Mouse (Mus musculus): ENCODE data around the gene Dbi. TPM values are rescaled to one million over a fixed set of nuclear protein-coding genes. Genes with fewer than 3 reads are reported as not detected.

The Dbi gene
- total and polyA plus RNA-seq, 3 experiments: 149 to 164 TPM; not detected in 1

GRCm38 (mm10) chr1:120145527-120146216 is 24.8 kb upstream of the Dbi start:
- H3K27ac ChIP-seq (ENCODE audit: control insufficient read depth, low read depth, low read length): no peak overlapping the region
- H3K9ac ChIP-seq (ENCODE audit: control insufficient read depth, low read depth, low read length, poor library complexity, severe bottlenecking): no peak overlapping the region

GRCm38 (mm10) chr1:120142551-120142950 is 21.7 kb upstream of the Dbi start:
- Histone ChIP-seq H3K4me1 (ENCODE audit: control insufficient read depth in 1 of 2, insufficient read depth in 2 of 2, low read length in 2 of 2) (no peaks in the 10 kb centered on the region), H3K27me3 (ENCODE audit: control insufficient read depth in 1 of 2, insufficient read depth in 2 of 2, low read length in 2 of 2) (no peaks in the 10 kb centered on the region), H3K79me2 (ENCODE audit: control insufficient read depth, insufficient read depth, low read length, poor library complexity) (no peaks in the 10 kb centered on the region), H3K27ac (ENCODE audit: control insufficient read depth, low read depth, low read length) (no peak overlapping the region), H3K9ac (ENCODE audit: control insufficient read depth, low read depth, low read length, poor library complexity, severe bottlenecking) (no peak overlapping the region), H3K9me3 (replicated peaks; ENCODE audit: insufficient read depth, low read length) (no peaks in the 10 kb centered on the region), H3K4me3 (ENCODE audit: control insufficient read depth in 1 of 2, insufficient read depth in 1 of 2, low read depth in 2 of 2, low read length in 2 of 2) (no peak overlapping the region), H3K36me3 (ENCODE audit: control insufficient read depth in 1 of 2, insufficient read depth in 2 of 2, low read length in 2 of 2) (no peaks in the 10 kb centered on the region)
- no peak for DNase-seq (ENCODE audit: low read depth, low spot score)
- TF ChIP-seq MXI1 (IDR thresholded peaks at IDR 0.05; ENCODE audit: low read depth, low read length) (no peak), HCFC1 (IDR thresholded peaks at IDR 0.05; ENCODE audit: low read depth, low read length) (no peak), USF1 (IDR thresholded peaks at IDR 0.05; ENCODE audit: low read depth, low read length) (no peak), ELF1 (IDR thresholded peaks at IDR 0.05; ENCODE audit: low read depth, low read length) (no peak), E2F4 (IDR thresholded peaks at IDR 0.05; ENCODE audit: borderline replicate concordance, low read depth, low read length) (no peak), ZMIZ1 (IDR thresholded peaks at IDR 0.05; ENCODE audit: low read depth, low read length) (no peak), MYB (IDR thresholded peaks at IDR 0.05; ENCODE audit: low read depth, low read length) (no peak), ZC3H11A (IDR thresholded peaks at IDR 0.05; ENCODE audit: low read depth, low read length) (no peak), SMC3 (IDR thresholded peaks at IDR 0.05; ENCODE audit: low read depth, low read length) (no peak), MAFK (IDR thresholded peaks at IDR 0.05; ENCODE audit: borderline replicate concordance, low read depth, low read length) (no peak), TCF12 (IDR thresholded peaks at IDR 0.05; ENCODE audit: low read depth, low read length) (no peak), EP300 (IDR thresholded peaks at IDR 0.05; ENCODE audit: low read depth in 1 of 2, low read length in 2 of 2) (no peak)

More at GRCm38 (mm10) chr1:120145527-120146216, 24.8 kb upstream of the Dbi start:
- TF ChIP-seq RCOR1 (IDR thresholded peaks at IDR 0.05; ENCODE audit: low read depth, low read length) (no peak), MAZ (IDR thresholded peaks at IDR 0.05; ENCODE audit: low read depth, low read length) (no peak), ZMIZ1 (IDR thresholded peaks at IDR 0.05; ENCODE audit: low read depth, low read length) (no peak), ETS1 (IDR thresholded peaks at IDR 0.05; ENCODE audit: low read depth, low read length) (no peak), TCF12 (IDR thresholded peaks at IDR 0.05; ENCODE audit: low read depth, low read length) (no peak), MEF2A (IDR thresholded peaks at IDR 0.05; ENCODE audit: extremely low read depth, insufficient replicate concordance, low read depth, low read length, poor library complexity, severe bottlenecking) (no peak), POLR2AphosphoS2 (IDR thresholded peaks at IDR 0.05; ENCODE audit: low read length) (no peak), CTCF (IDR thresholded peaks at IDR 0.05 in 2 of 3, conservative IDR thresholded peaks at IDR 0.05 in 1 of 3; ENCODE audit: control insufficient read depth in 1 of 3, insufficient read depth in 1 of 3, low read depth in 2 of 3, low read length in 3 of 3, poor library complexity in 1 of 3, severe bottlenecking in 1 of 3) (no peak), MAX (IDR thresholded peaks at IDR 0.05; ENCODE audit: low read length) (no peak), RAD21 (IDR thresholded peaks at IDR 0.05; ENCODE audit: low read depth, low read length) (no peak), KAT2A (conservative IDR thresholded peaks at IDR 0.05; ENCODE audit: low read depth, low read length) (no peak), NRF1 (IDR thresholded peaks at IDR 0.05; ENCODE audit: insufficient read depth, low read depth, low read length, poor library complexity, severe bottlenecking) (no peak), TBP (IDR thresholded peaks at IDR 0.05; ENCODE audit: low read depth, low read length) (no peak), ZNF384 (IDR thresholded peaks at IDR 0.05; ENCODE audit: low read depth, low read length) (no peak)
- Histone ChIP-seq H3K9me3 (replicated peaks; ENCODE audit: insufficient read depth, low read length) (no peaks in the 10 kb centered on the region), H3K4me3 (ENCODE audit: control insufficient read depth in 1 of 2, insufficient read depth in 1 of 2, low read depth in 2 of 2, low read length in 2 of 2) (no peak overlapping the region), H3K79me2 (ENCODE audit: control insufficient read depth, insufficient read depth, low read length, poor library complexity) (no peaks in the 10 kb centered on the region), H3K27me3 (ENCODE audit: control insufficient read depth in 1 of 2, insufficient read depth in 2 of 2, low read length in 2 of 2) (no peaks in the 10 kb centered on the region), H3K4me1 (ENCODE audit: control insufficient read depth in 1 of 2, insufficient read depth in 2 of 2, low read length in 2 of 2) (no peaks in the 10 kb centered on the region), H3K36me3 (ENCODE audit: control insufficient read depth in 1 of 2, insufficient read depth in 2 of 2, low read length in 2 of 2) (no peaks in the 10 kb centered on the region)
- DNase-seq (ENCODE audit: low read depth, low spot score): no peak
